Mouse (Mus musculus): ENCODE data around the gene Pcdh15. TPM values are rescaled to one million over a fixed set of nuclear protein-coding genes. Genes with fewer than 3 reads are reported as not detected.

Gene Pcdh15
- not detected in 2 replicates for polyA plus RNA-seq (2012)

- no peak for TF ChIP-seq GATA1 (IDR thresholded peaks at IDR 0.05; ENCODE audit: low read length)
- no peak for TF ChIP-seq TAL1 (IDR thresholded peaks at IDR 0.05; ENCODE audit: low read length)
- Histone ChIP-seq H3K9me3 (ENCODE audit: control insufficient read depth, low read length) (no peaks in the 10 kb centered on the region), H3K4me1 (ENCODE audit: control insufficient read depth) (no peaks in the 10 kb centered on the region), H3K36me3 (ENCODE audit: control insufficient read depth) (no peaks in the 10 kb centered on the region), H3K4me3 (replicated peaks) (no peak within 1 kb of the TSS), H3K27me3 (ENCODE audit: control insufficient read depth) (peaks cover 36% of the 10 kb centered on the region)
Measured at GRCm38 (mm10) chr10:73098966-73099845, at the start of gene Pcdh15. Gene Pcdh15 (plus strand): TSS chr10:73099342.

- H3K36me3 ChIP-seq (ENCODE audit: control insufficient read depth): no peaks in the 10 kb centered on the region
- H3K4me3 ChIP-seq (replicated peaks): no peak overlapping the region
- no peaks in the 10 kb centered on the region; the same call in 1 of the 2 replicates for H3K9me3 ChIP-seq (ENCODE audit: control insufficient read depth, low read length)
- H3K27me3 ChIP-seq (ENCODE audit: control insufficient read depth): no peaks in the 10 kb centered on the region
- no peak for TF ChIP-seq GATA1 (IDR thresholded peaks at IDR 0.05; ENCODE audit: low read length)
- no peak for TF ChIP-seq TAL1 (IDR thresholded peaks at IDR 0.05; ENCODE audit: low read length)
- no peaks in the 10 kb centered on the region for H3K4me1 ChIP-seq (ENCODE audit: control insufficient read depth)
Measured at GRCm38 (mm10) chr10:73052074-73052473, 47.1 kb upstream of the Pcdh15 start.

- H3K4me3 ChIP-seq (replicated peaks): no peak overlapping the region
- no peaks in the 10 kb centered on the region for H3K27me3 ChIP-seq (ENCODE audit: control insufficient read depth)
- no peaks in the 10 kb centered on the region for H3K4me1 ChIP-seq (ENCODE audit: control insufficient read depth)
- H3K36me3 ChIP-seq (ENCODE audit: control insufficient read depth): no peaks in the 10 kb centered on the region
- no peak for TF ChIP-seq GATA1 (IDR thresholded peaks at IDR 0.05; ENCODE audit: low read length)
- no peak for TF ChIP-seq TAL1 (IDR thresholded peaks at IDR 0.05; ENCODE audit: low read length)
- H3K9me3 ChIP-seq (ENCODE audit: control insufficient read depth, low read length): peaks cover 3% of the 10 kb centered on the region; the same call in 1 of the 2 replicates
Measured at GRCm38 (mm10) chr10:73059726-73060230, 39.4 kb upstream of the Pcdh15 start.

- no peak for TF ChIP-seq TAL1 (IDR thresholded peaks at IDR 0.05; ENCODE audit: low read length)
- TF ChIP-seq GATA1 (IDR thresholded peaks at IDR 0.05; ENCODE audit: low read length): no peak
Measured at GRCm38 (mm10) chr10:73086703-73087102, 12.4 kb upstream of the Pcdh15 start.

GRCm38 (mm10) chr10:73096531-73097135, 2.5 kb upstream of the Pcdh15 start:
- TF ChIP-seq TAL1 (IDR thresholded peaks at IDR 0.05; ENCODE audit: low read length) (no peak), GATA1 (IDR thresholded peaks at IDR 0.05; ENCODE audit: low read length) (no peak)
- Histone ChIP-seq H3K4me1 (ENCODE audit: control insufficient read depth) (no peaks in the 10 kb centered on the region), H3K4me3 (replicated peaks) (no peak overlapping the region), H3K36me3 (ENCODE audit: control insufficient read depth) (no peaks in the 10 kb centered on the region), H3K9me3 (ENCODE audit: control insufficient read depth, low read length) (no peaks in the 10 kb centered on the region), H3K27me3 (ENCODE audit: control insufficient read depth) (peaks cover 36% of the 10 kb centered on the region)

More at GRCm38 (mm10) chr10:73086703-73087102, 12.4 kb upstream of the Pcdh15 start:
- H3K36me3 ChIP-seq (ENCODE audit: control insufficient read depth): no peaks in the 10 kb centered on the region
- H3K27me3 ChIP-seq (ENCODE audit: control insufficient read depth): no peaks in the 10 kb centered on the region
- no peak overlapping the region for H3K4me3 ChIP-seq (replicated peaks)
- H3K9me3 ChIP-seq (ENCODE audit: control insufficient read depth, low read length): no peaks in the 10 kb centered on the region; the same call in 1 of the 2 replicates
- no peaks in the 10 kb centered on the region for H3K4me1 ChIP-seq (ENCODE audit: control insufficient read depth)

DNA sequence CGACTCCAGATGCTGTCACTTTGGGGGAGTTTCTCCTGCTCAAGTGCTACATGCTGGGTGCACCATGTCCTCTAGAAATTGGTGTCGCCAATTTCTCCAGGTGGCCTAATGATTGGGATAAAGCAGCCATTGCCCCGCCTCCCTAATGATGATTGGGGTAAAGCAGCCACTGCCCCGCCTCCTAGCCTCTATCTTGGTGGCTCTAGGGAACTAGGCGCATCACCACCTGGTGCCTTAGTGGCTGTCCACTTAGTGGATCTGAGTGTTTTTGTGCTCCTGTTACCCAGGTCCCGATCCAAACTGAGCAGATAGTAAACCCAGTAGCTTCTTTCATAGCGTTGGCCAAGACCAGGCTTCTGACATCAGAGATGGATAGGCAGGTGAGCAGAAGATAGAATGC, 2.0 kb upstream of the Pcdh15 start:
- no peak overlapping the region for H3K4me3 ChIP-seq (replicated peaks)
- H3K36me3 ChIP-seq (ENCODE audit: control insufficient read depth): no peaks in the 10 kb centered on the region
- no peaks in the 10 kb centered on the region for H3K9me3 ChIP-seq (ENCODE audit: control insufficient read depth, low read length)
- H3K27me3 ChIP-seq (ENCODE audit: control insufficient read depth): peaks cover 36% of the 10 kb centered on the region
- H3K4me1 ChIP-seq (ENCODE audit: control insufficient read depth): no peaks in the 10 kb centered on the region
- TF ChIP-seq TAL1 (IDR thresholded peaks at IDR 0.05; ENCODE audit: low read length): no peak
- no peak for TF ChIP-seq GATA1 (IDR thresholded peaks at IDR 0.05; ENCODE audit: low read length)

- Histone ChIP-seq H3K27me3 (ENCODE audit: control insufficient read depth) (peaks cover 36% of the 10 kb centered on the region), H3K4me1 (ENCODE audit: control insufficient read depth) (no peaks in the 10 kb centered on the region), H3K4me3 (replicated peaks) (no peak overlapping the region), H3K9me3 (ENCODE audit: control insufficient read depth, low read length) (no peaks in the 10 kb centered on the region), H3K36me3 (ENCODE audit: control insufficient read depth) (no peaks in the 10 kb centered on the region)
- no peak for TF ChIP-seq TAL1 (IDR thresholded peaks at IDR 0.05; ENCODE audit: low read length)
- no peak for TF ChIP-seq GATA1 (IDR thresholded peaks at IDR 0.05; ENCODE audit: low read length)
Measured at GRCm38 (mm10) chr10:73097979-73098378, 1.2 kb upstream of the Pcdh15 start.

DNA sequence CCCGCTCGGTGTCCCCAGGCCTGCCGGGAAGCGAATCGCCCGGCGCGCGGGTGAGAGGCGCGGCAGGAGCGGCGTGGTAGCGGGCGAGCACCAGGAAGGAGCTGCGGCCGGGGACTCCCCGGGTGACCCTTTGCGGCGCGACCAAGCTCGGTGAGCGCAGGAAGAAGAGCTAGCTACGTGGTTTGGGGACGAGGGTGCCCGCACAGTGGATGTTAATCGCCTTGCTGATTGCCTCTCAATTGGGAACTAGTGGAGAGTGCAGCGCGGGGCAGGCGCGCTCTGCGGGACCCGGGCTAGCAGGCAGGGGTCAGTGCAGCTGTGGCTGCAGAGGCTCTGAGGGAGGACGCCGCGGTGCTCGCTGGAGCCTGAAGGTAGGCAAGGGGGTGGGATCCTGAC, 702 bp downstream of the Pcdh15 start:
- TF ChIP-seq GATA1 (IDR thresholded peaks at IDR 0.05; ENCODE audit: low read length): no peak
- no peak for TF ChIP-seq TAL1 (IDR thresholded peaks at IDR 0.05; ENCODE audit: low read length)
- Histone ChIP-seq H3K27me3 (ENCODE audit: control insufficient read depth) (peaks cover 36% of the 10 kb centered on the region), H3K4me3 (replicated peaks) (no peak overlapping the region), H3K9me3 (ENCODE audit: control insufficient read depth, low read length) (no peaks in the 10 kb centered on the region), H3K4me1 (ENCODE audit: control insufficient read depth) (no peaks in the 10 kb centered on the region), H3K36me3 (ENCODE audit: control insufficient read depth) (no peaks in the 10 kb centered on the region)

- Histone ChIP-seq H3K36me3 (ENCODE audit: control insufficient read depth) (no peaks in the 10 kb centered on the region), H3K27me3 (ENCODE audit: control insufficient read depth) (peaks cover 20% of the 10 kb centered on the region), H3K4me1 (ENCODE audit: control insufficient read depth) (no peaks in the 10 kb centered on the region), H3K4me3 (replicated peaks) (no peak overlapping the region), H3K9me3 (ENCODE audit: control insufficient read depth, low read length) (no peaks in the 10 kb centered on the region)
- TF ChIP-seq GATA1 (IDR thresholded peaks at IDR 0.05; ENCODE audit: low read length): no peak
- no peak for TF ChIP-seq TAL1 (IDR thresholded peaks at IDR 0.05; ENCODE audit: low read length)
Measured at GRCm38 (mm10) chr10:73103383-73103994, 4.3 kb downstream of the Pcdh15 start.
